Mouse (Mus musculus) cerebellum, adult 2 months (tissue): Measurements from ENCODE around the gene Kbtbd6.
A peak's percentile ranks its signal among the peaks of the same experiment; 100 is the strongest.

Experiments
- CTCF ChIP-seq: fragments of 200-500 bp; IDR thresholded peaks from 2 replicates; pipeline ENCODE4 v1.5.1; 2011; ENCODE audit warnings: low read depth, mild to moderate bottlenecking, control low read depth, low read length, moderate library complexity, borderline replicate concordance; ENCODE audit not compliant: insufficient read depth
- POLR2A ChIP-seq: fragments of 200-500 bp; IDR thresholded peaks from 2 replicates; pipeline ENCODE4 v1.6.1; 2011; ENCODE audit warnings: low read length, control low read depth, borderline replicate concordance; ENCODE audit not compliant: insufficient read depth

DNA sequence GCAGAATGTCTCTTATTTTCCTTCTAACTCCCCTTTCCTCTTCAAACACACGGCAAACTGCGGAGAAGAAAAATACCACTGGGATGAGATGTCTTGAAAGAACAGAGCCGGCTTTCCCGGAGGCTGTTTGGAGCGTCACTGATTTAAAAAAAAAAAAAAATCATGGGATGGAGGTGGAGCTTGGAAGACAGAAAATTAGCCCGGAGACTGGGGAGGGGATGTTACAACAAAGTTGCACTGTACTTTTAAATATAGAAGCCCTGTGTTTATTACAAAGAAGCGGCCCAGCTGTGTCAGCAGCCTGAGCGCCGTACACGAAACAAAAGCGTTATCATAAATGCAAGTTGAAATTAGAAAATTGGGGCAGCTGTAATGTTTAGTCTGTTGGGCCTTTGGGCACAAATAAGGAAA, 30.6 kb downstream of the Kbtbd6 start:
- TF ChIP-seq CTCF, result no peak
- peak; percentile 20; the same call in 1 of the 2 replicates for TF ChIP-seq POLR2A
